Mouse (Mus musculus) lung, adult 18-20 months (tissue): ENCODE results near the gene Timm22.

Experiments
- DNase-seq, 2 experiments: peaks; one replicate each; pipeline ENCODE4 v3.0.0; 2022; ENCODE audit warnings: mixed read lengths in 2 of 2

Timm22 gene

DNA sequence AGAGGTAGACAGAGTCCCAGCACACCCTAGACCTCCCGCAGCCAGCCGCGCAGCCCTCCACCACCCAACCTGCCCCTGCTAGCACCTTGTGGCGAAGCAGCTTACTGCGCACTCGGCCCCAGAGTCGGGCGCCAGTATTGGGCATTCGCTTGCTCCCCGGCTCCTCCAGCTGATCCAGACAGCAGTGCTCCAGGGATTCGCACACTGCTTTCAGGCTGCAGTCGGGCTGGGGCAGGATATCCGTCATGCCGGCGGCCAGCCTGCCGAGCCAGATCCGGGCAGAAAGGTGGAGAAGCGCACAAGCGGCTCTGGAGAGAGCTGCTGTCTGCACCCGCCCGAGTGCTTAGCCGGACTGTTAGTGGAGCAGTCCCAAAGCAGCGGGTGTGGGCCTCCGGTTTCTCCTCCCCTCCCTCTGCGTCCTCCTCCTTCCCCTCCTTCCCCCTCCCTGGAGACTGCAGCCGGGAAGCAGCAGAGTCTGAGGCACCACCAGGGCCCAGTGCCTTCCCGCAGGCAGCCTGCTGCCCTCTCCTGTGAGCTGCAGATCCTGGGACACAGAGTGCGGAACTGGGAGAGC lies 30.2 kb downstream of the Timm22 start:
- peak; percentile 58 to 65 for DNase-seq

- DNase-seq, result no peak
These were observed 32.9 kb downstream of the Timm22 start for GRCm38 (mm10) chr11:76439666-76440065.

DNA sequence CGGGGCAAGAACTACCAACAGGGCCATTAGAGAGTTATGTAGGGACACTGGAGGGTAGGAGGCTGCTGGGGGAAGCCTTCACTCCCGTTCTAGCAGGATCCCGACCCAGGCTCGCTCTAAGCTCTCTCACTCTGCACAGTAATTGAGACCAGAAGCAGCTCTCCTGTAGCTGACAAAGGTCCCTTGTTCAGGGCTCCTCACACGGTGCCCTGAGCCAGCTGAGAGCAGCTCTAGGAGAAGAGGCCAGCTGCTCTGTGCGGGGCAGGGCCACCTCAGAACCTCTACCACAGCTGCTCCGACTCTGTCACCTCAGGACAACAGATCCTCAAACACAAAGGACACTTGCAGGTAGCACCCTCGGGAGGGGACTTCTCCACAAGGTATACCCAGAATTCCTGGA lies 38.7 kb downstream of the Timm22 start:
- DNase-seq, result no peak

GRCm38 (mm10) chr11:76446251-76446650 lies 39.5 kb downstream of the Timm22 start:
- DNase-seq, result no peak

DNA sequence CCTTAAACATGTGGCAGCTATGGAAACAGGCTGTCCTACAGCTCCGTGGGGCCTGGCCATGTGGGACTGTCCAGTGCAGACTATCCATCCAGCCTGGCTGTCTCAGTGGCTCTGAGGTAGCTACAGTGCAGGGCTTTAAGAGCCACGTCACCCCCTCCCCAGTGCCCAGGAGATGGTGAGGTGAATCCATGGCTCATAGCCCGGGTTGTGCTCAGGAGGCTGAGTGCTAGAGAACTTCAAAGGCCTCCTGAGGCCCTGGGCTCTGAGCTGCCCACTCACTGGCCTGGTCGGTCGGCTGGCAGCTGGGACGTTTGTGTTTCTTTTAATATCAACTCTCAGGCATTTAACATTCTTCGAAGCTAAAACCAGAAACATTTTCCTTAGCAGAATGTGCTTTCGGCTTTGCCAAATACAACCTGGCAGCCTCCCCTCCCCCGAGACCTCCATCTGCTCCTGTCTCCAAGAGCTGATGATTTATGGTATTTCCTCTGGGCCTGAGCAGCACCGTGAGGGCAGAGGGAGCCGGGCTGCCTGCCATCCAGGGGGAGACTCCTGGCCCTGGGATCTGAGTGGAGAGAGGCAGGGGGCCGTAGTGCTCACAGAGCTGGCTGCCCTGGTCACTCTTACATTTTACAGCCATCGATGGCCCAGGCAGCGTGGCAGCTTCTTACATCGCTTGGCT lies 42.9 kb downstream of the Timm22 start:
- no peak for DNase-seq

GRCm38 (mm10) chr11:76450202-76450561 lies 43.4 kb downstream of the Timm22 start:
- DNase-seq, result no peak

- peak; percentile 53 to 67 for DNase-seq
These were observed 47.7 kb downstream of the Timm22 start for GRCm38 (mm10) chr11:76454492-76454891.

DNA sequence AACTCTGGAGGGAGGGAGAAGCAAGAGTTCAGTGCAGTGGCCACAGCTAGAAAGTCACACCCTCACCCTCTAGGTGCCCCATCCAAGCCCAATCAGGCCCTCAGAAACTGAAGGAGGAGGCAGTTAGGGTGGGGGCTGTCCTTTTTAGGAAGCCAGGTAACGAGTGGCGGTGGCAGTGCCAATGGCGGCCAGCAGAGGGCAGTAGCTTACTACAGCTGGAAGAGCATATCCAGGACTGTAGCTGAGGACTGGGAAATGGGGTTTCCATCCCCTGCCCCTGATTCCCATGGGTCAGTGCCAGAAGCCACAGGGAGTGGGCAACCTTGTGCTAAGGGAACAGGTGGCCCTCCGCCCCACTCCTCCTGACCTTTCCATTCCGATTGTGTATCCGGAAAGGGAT lies 49.5 kb downstream of the Timm22 start:
- DNase-seq, result peak; percentile 83 to 88

DNA sequence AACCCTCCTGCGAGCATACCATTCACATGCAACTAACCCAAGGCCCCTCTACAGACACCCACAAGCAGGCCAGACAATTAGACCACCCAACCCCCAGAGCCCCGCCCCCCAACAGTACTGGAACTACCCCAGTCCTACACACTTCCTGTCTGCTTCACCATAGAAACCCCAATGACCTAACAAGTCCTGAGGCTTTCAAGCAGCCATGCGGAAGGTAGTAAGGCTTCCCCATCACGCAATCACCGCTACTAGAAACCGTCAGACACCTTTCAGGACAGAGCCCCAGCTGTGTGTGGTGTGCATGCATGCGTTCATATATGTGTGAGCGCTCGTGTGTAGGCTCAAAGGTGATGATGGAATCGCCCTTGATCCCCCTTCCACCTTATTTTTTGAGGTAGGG lies 50.1 kb downstream of the Timm22 start:
- DNase-seq, result no peak

GRCm38 (mm10) chr11:76458730-76459129 lies 52.0 kb downstream of the Timm22 start:
- no peak for DNase-seq

- no peak for DNase-seq
These were observed 52.7 kb downstream of the Timm22 start for GRCm38 (mm10) chr11:76459489-76459888.

DNA sequence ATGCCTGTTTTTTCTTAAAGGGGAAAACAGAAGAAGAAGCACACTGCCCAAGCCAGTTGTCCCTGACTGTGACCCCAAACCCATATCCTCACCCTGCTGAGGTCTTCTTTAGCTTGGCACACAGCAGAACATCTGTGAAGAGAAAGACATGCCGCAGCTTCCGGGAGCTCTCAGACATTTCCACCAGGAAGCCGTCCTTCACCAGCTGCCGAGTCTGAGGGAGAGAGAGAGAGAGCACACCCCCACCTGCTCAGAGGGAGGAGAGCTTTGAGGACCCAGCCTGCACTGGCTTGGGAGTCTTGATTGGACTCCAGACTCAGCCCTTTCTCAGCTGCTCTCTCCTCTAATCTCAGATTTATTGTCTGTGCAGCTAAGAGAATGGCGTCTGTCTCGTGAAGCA lies 54.4 kb downstream of the Timm22 start:
- no peak for DNase-seq

- DNase-seq, result no peak
These were observed 54.9 kb downstream of the Timm22 start for GRCm38 (mm10) chr11:76461696-76462095.

DNA sequence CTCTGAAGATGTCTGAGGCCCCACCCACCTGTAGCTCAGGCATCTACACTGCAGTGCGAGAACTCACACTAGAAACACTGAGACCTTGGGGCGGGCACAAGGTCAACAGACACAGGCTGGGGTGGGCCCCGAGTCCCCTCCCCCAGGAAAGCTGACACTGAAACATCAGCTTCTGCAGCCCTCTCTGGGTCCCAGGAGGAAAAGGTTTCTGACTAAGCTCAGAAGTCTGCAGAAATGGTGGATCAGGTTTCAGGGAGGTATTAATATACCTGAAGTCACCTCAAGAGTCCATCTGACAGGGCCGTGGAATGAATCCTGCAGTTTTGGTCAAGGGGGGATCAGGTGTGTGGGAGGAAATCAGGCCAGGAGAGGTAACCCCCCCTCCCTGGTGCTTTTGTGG lies 59.1 kb downstream of the Timm22 start:
- no peak for DNase-seq
